Mouse (Mus musculus) CH12.LX (cell line): ENCODE data around the gene Ppp1r13l. TPM values are rescaled to one million over a fixed set of nuclear protein-coding genes. Genes with fewer than 3 reads are reported as not detected.

Experiments used
- DNase-seq: peaks from one replicate; pipeline ENCODE4 v3.0.0-alpha.2; 2013; ENCODE audit errors: extremely low read depth
- H3K27ac ChIP-seq: 2 replicates; pipeline ENCODE4 v1.5.1; 2012; ENCODE audit warnings: low read depth, mild to moderate bottlenecking, control low read depth, moderate library complexity; ENCODE audit not compliant: insufficient read depth
- H3K27me3 ChIP-seq: replicated peaks from 2 replicates; pipeline ENCODE3; 2012; ENCODE audit warnings: inconsistent platforms
- H3K36me3 ChIP-seq, 2 experiments: replicated peaks in 1 of 2; 2 replicates each; pipeline versions ENCODE3 to v1.6.1; 2012; ENCODE audit warnings: inconsistent platforms in 1 of 2, low read length in 1 of 2, mild to moderate bottlenecking in 1 of 2, mixed read lengths in 1 of 2, moderate library complexity in 1 of 2; ENCODE audit not compliant: control insufficient read depth in 1 of 2, insufficient read depth in 1 of 2
- H3K4me1 ChIP-seq, 2 experiments: 2 replicates each; pipeline ENCODE4 v1.6.1; 2012; ENCODE audit warnings: inconsistent platforms in 1 of 2, moderate library complexity in 1 of 2; ENCODE audit not compliant: insufficient read depth in 2 of 2, control insufficient read depth in 1 of 2
- H3K4me2 ChIP-seq: 2 replicates; pipeline ENCODE4 v1.6.1; 2012; ENCODE audit warnings: low read depth, mild to moderate bottlenecking, control low read depth; ENCODE audit not compliant: poor library complexity, insufficient read depth, severe bottlenecking
- H3K4me3 ChIP-seq, 3 experiments: fragments of 150-350 bp in 1 of 3; sonication (generic) in 1 of 3; replicated peaks in 1 of 3; 2 replicates each; pipeline versions ENCODE3 to v1.5.1; 2011 to 2012; ENCODE audit warnings: low read depth in 2 of 3, low read length in 2 of 3, mild to moderate bottlenecking in 2 of 3, moderate library complexity in 2 of 3, control low read depth in 1 of 3, improper control_type of control experiment in 1 of 3, inconsistent platforms in 1 of 3, mixed read lengths in 1 of 3; ENCODE audit not compliant: poor library complexity in 1 of 3
- H3K79me2 ChIP-seq: replicated peaks from 2 replicates; pipeline ENCODE4 v1.6.1; 2012; ENCODE audit warnings: mild to moderate bottlenecking, moderate library complexity; ENCODE audit not compliant: control insufficient read depth, poor library complexity, insufficient read depth, severe bottlenecking; ENCODE audit errors: extremely low read depth
- H3K9ac ChIP-seq: 2 replicates; pipeline ENCODE4 v1.6.1; 2012; ENCODE audit warnings: low read depth, mild to moderate bottlenecking, control low read depth, moderate library complexity; ENCODE audit not compliant: insufficient read depth
- H3K9me3 ChIP-seq: replicated peaks from 2 replicates; pipeline ENCODE3; 2012; ENCODE audit warnings: low read length, inconsistent platforms, mixed read lengths
- CHD1 ChIP-seq: IDR thresholded peaks from 2 replicates; pipeline ENCODE4 v1.6.1; 2012; ENCODE audit warnings: low read depth, low read length, improper control_type of control experiment, inconsistent platforms
- CHD2 ChIP-seq: IDR thresholded peaks from 2 replicates; pipeline ENCODE4 v1.6.1; 2011; ENCODE audit warnings: low read length, improper control_type of control experiment
- E2F4 ChIP-seq: IDR thresholded peaks from 2 replicates; pipeline ENCODE4 v1.6.1; 2011; ENCODE audit warnings: low read depth, low read length, improper control_type of control experiment; ENCODE audit not compliant: insufficient replicate concordance
- ELF1 ChIP-seq: IDR thresholded peaks from 2 replicates; pipeline ENCODE4 v1.6.1; 2014; ENCODE audit warnings: low read depth, mild to moderate bottlenecking, inconsistent platforms, low read length, improper control_type of control experiment
- EP300 ChIP-seq: IDR thresholded peaks from 2 replicates; pipeline ENCODE4 v1.6.1; 2011; ENCODE audit warnings: low read length, improper control_type of control experiment
- HCFC1 ChIP-seq: IDR thresholded peaks from 2 replicates; pipeline ENCODE4 v1.6.1; 2012; ENCODE audit warnings: low read depth, mild to moderate bottlenecking, inconsistent platforms, low read length, improper control_type of control experiment
- IRF4 ChIP-seq: IDR thresholded peaks from 2 replicates; pipeline ENCODE4 v1.6.1; 2014; ENCODE audit warnings: low read depth, mild to moderate bottlenecking, inconsistent platforms, low read length, improper control_type of control experiment
- JUN ChIP-seq: IDR thresholded peaks from 2 replicates; pipeline ENCODE4 v1.6.1; 2011; ENCODE audit warnings: low read depth, mild to moderate bottlenecking, low read length, improper control_type of control experiment, moderate library complexity; ENCODE audit not compliant: insufficient read depth
- JUND ChIP-seq: conservative IDR thresholded peaks from 2 replicates; pipeline ENCODE4 v1.6.1; 2011; ENCODE audit warnings: low read depth, low read length, improper control_type of control experiment
- KAT2A ChIP-seq: IDR thresholded peaks from 2 replicates; pipeline ENCODE4 v1.6.1; 2012; ENCODE audit warnings: low read length, improper control_type of control experiment, inconsistent platforms; ENCODE audit not compliant: insufficient replicate concordance
- MAX ChIP-seq: IDR thresholded peaks from 2 replicates; pipeline ENCODE4 v1.6.1; 2011; ENCODE audit warnings: low read length, improper control_type of control experiment
- MEF2A ChIP-seq: IDR thresholded peaks from 2 replicates; pipeline ENCODE4 v1.6.1; 2014; ENCODE audit warnings: low read depth, mild to moderate bottlenecking, inconsistent platforms, low read length, improper control_type of control experiment, borderline replicate concordance
- MXI1 ChIP-seq: IDR thresholded peaks from 2 replicates; pipeline ENCODE4 v1.6.1; 2011; ENCODE audit warnings: mild to moderate bottlenecking, low read depth, low read length, improper control_type of control experiment
- NELFE ChIP-seq: IDR thresholded peaks from 2 replicates; pipeline ENCODE4 v1.6.1; 2011; ENCODE audit warnings: low read depth, low read length, improper control_type of control experiment
- PAX5 ChIP-seq: IDR thresholded peaks from 2 replicates; pipeline ENCODE4 v1.6.1; 2012; ENCODE audit warnings: low read length, inconsistent platforms, mixed read lengths
- POLR2A ChIP-seq: IDR thresholded peaks from 2 replicates; pipeline ENCODE4 v1.6.1; 2011; ENCODE audit warnings: low read depth, mild to moderate bottlenecking, improper control_type of control experiment, low read length
- POLR2AphosphoS2 ChIP-seq: IDR thresholded peaks from 2 replicates; pipeline ENCODE4 v1.6.1; 2011; ENCODE audit warnings: low read depth, low read length, improper control_type of control experiment
- RAD21 ChIP-seq: IDR thresholded peaks from 2 replicates; pipeline ENCODE4 v1.6.1; 2011; ENCODE audit warnings: low read depth, mild to moderate bottlenecking, low read length, improper control_type of control experiment, moderate library complexity
- RCOR1 ChIP-seq: conservative IDR thresholded peaks from 2 replicates; pipeline ENCODE4 v1.6.1; 2012; ENCODE audit warnings: low read depth, mild to moderate bottlenecking, inconsistent platforms, low read length, improper control_type of control experiment
- SIN3A ChIP-seq: IDR thresholded peaks from 2 replicates; pipeline ENCODE4 v1.6.1; 2012; ENCODE audit warnings: low read length, improper control_type of control experiment, inconsistent platforms
- SMC3 ChIP-seq: IDR thresholded peaks from 2 replicates; pipeline ENCODE4 v1.6.1; 2011; ENCODE audit warnings: low read depth, low read length, improper control_type of control experiment
- TBP ChIP-seq: conservative IDR thresholded peaks from 2 replicates; pipeline ENCODE4 v1.6.1; 2011; ENCODE audit warnings: low read depth, low read length, improper control_type of control experiment
- TCF12 ChIP-seq: IDR thresholded peaks from 2 replicates; pipeline ENCODE4 v1.6.1; 2014; ENCODE audit warnings: low read depth, mild to moderate bottlenecking, inconsistent platforms, low read length, improper control_type of control experiment
- UBTF ChIP-seq: IDR thresholded peaks from 2 replicates; pipeline ENCODE4 v1.6.1; 2012; ENCODE audit warnings: low read depth, mild to moderate bottlenecking, inconsistent platforms, low read length, improper control_type of control experiment, moderate library complexity
- USF1 ChIP-seq: IDR thresholded peaks from 2 replicates; pipeline ENCODE4 v1.6.1; 2014; ENCODE audit warnings: low read depth, mild to moderate bottlenecking, inconsistent platforms, low read length, improper control_type of control experiment
- USF2 ChIP-seq: conservative IDR thresholded peaks from 2 replicates; pipeline ENCODE4 v1.6.1; 2011; ENCODE audit warnings: low read depth, low read length, improper control_type of control experiment
- ZC3H11A ChIP-seq: IDR thresholded peaks from 2 replicates; pipeline ENCODE4 v1.6.1; 2012; ENCODE audit warnings: low read depth, mild to moderate bottlenecking, inconsistent platforms, low read length, improper control_type of control experiment
- ZKSCAN1 ChIP-seq: IDR thresholded peaks from 2 replicates; pipeline ENCODE4 v1.6.1; 2012; ENCODE audit warnings: low read depth, inconsistent platforms, low read length, improper control_type of control experiment, borderline replicate concordance
- dilution Hi-C: fragments of 300-500 bp; cut with MboI; formaldehyde crosslinking; loops from 2 replicates; pipeline ENCODE4 v1.14.3; 2020; ENCODE audit warnings: low sequenced_read_pairs; ENCODE audit not compliant: extremely low pct_unique_long_range_greater_than_20kb, extremely low pct_ligation_motif_present
- in situ Hi-C: fragments of 300-500 bp; cut with MboI; formaldehyde crosslinking; loops from 3 replicates; pipeline ENCODE4 v1.14.3; 2019; ENCODE audit warnings: low sequenced_read_pairs, low pct_ligation_motif_present, low pct_unique_long_range_greater_than_20kb, mixed read lengths
- polyA plus RNA-seq: library from polyadenylated mRNA; unstranded; fragments of >175 nt; gene quantifications from 2 replicates; pipeline ENCODE4 v1.2.1, GENCODE M21; 2012; ENCODE audit warnings: low read depth; ENCODE audit not compliant: insufficient read length
- total RNA-seq, 2 experiments: library from RNA; depleted of rRNA; stranded (reverse); fragments of 300-350 nt in 1 of 2; fragments of >200 nt in 1 of 2; gene quantifications; 2 replicates each; pipeline ENCODE4 v1.2.3; 2012 to 2014

The Ppp1r13l gene
- total and polyA plus RNA-seq, 3 experiments: 0.11 to 1.3 (median 0.68) TPM

DNA sequence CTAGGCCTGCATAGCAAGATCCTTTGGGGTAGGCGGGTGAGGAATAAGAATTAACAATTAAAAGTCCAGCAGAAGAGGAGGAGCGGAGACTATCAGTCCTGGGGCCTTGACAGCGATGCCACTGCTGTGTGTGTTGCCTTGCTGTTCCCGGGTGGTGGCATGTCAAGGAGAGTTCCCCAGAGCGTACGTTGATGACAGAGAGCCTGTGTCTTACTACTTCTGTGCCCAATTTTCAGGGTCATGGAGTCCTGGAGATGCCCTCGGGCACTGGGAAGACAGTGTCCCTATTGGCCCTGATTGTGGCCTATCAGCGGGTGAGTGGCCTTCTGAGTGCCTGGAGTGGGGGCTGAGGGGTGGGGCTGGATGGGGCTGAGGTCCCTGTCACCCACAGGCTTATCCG lies 24.2 kb downstream of the Ppp1r13l start:
- no peak overlapping the region for H3K9ac ChIP-seq
- H3K4me3 ChIP-seq: no peak overlapping the region
- H3K4me1 ChIP-seq: peaks cover 3 to 9% of the 10 kb centered on the region in 2 experiments; a peak in 3 of 4 replicates
- dilution Hi-C loops: no loop called here
- no peaks in the 10 kb centered on the region for H3K27me3 ChIP-seq
- H3K9me3 ChIP-seq: no peaks in the 10 kb centered on the region
- in situ Hi-C loops: no loop called here
- no peak for DNase-seq
- peaks cover 48 to 54% of the 10 kb centered on the region in 2 experiments for H3K36me3 ChIP-seq
- TF ChIP-seq E2F4 (no peak), MXI1 (no peak), RAD21 (no peak), TBP (no peak), KAT2A (no peak), JUN (no peak), ZKSCAN1 (no peak), IRF4 (no peak), ZC3H11A (no peak), SIN3A (no peak), ELF1 (no peak), NELFE (no peak), CHD2 (no peak)
- peaks cover 24% of the 10 kb centered on the region for H3K79me2 ChIP-seq
- no peak overlapping the region for H3K4me2 ChIP-seq
- H3K27ac ChIP-seq: no peak overlapping the region

DNA sequence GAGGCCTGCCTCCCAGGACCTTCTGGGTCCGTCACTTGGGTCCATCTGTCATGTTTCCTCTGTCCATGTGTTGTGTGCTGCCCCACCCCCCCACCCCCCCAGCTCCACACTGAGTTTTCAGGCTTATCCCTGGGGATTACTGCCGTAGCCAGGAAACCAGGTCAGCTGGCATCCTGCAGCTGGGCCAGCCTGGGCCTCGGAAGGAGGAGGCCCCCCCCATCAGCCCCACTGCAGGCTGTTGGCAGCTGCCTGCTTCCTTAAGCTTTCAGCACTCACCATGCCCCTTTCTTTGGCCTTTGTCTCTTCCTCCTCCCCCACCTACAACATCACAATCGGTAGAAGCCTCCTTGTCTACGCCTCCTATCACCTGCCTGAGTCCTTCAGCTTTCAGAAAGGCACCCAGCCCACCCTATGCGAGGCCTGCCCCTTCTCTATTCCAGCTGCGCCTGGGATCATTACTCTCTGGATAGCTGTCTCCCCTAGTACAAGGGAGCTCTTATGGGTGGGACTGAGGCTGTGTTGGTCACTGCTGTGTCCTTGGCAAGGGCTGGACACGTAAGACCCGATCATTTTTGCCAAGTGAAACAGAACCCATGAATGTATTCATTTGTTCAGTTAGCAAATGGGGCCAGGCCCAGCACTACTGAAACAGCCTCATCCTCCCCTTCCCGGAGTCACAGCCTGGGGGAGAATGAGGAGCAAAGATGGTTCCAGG lies 29.3 kb downstream of the Ppp1r13l start:
- in situ Hi-C loops (no loop called here), dilution Hi-C loops (no loop called here)
- no peak for DNase-seq
- Histone ChIP-seq H3K27ac (no peak overlapping the region), H3K4me1 (no peaks in the 10 kb centered on the region), H3K27me3 (no peaks in the 10 kb centered on the region), H3K4me3 (no peak overlapping the region), H3K79me2 (peaks cover 4% of the 10 kb centered on the region; the same call in 1 of the 2 replicates), H3K36me3 (peaks cover 92 to 98% of the 10 kb centered on the region in 2 experiments), H3K9me3 (no peaks in the 10 kb centered on the region), H3K9ac (no peak overlapping the region), H3K4me2 (no peak overlapping the region)
- TF ChIP-seq EP300 (no peak), KAT2A (no peak), POLR2AphosphoS2 (no peak), POLR2A (no peak), MXI1 (no peak), USF2 (no peak), MAX (no peak), RAD21 (no peak), CHD2 (no peak), JUND (no peak), USF1 (no peak), UBTF (no peak), CHD1 (no peak), PAX5 (no peak), MEF2A (no peak), SMC3 (no peak), HCFC1 (no peak), TCF12 (no peak), RCOR1 (no peak)
